Mouse (Mus musculus): ENCODE data around the gene Bbx. TPM values are rescaled to one million over a fixed set of nuclear protein-coding genes. Genes with fewer than 3 reads are reported as not detected.

Gene Bbx
- polyA plus RNA-seq, 1 experiment: 10.4 TPM

DNA sequence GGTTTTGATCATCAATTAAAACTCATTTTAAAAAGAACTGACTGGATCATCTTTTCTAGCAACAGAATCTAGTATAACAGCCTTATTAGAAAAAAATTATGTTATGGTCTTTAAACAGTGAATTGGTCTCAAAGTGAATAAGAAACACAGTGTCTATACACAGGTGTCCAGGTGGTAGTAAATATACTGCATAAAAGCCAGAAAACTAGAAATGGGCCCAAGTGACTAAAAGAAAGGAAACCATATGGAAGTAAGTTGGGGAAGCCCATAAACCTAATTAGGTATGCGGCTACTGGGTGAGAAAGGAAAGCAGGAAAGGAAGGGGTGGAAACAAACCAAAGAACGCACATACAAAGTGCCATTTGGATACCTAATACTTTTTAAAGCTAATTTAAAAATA lies 107.4 kb downstream of the Bbx start:
- H3K4me1 ChIP-seq (ENCODE audit: control insufficient read depth, insufficient read depth, low read length): no peaks in the 10 kb centered on the region
- no peak overlapping the region for H3K27ac ChIP-seq (ENCODE audit: insufficient read depth, low read length)
- no peak overlapping the region for H3K4me3 ChIP-seq (ENCODE audit: insufficient read depth, low read length)
- TF ChIP-seq POLR2A (IDR thresholded peaks at IDR 0.05; ENCODE audit: extremely low read depth, insufficient read depth, low read length): no peak
- no peak for TF ChIP-seq CTCF (IDR thresholded peaks at IDR 0.05; ENCODE audit: extremely low read depth, insufficient read depth, low read length)

DNA sequence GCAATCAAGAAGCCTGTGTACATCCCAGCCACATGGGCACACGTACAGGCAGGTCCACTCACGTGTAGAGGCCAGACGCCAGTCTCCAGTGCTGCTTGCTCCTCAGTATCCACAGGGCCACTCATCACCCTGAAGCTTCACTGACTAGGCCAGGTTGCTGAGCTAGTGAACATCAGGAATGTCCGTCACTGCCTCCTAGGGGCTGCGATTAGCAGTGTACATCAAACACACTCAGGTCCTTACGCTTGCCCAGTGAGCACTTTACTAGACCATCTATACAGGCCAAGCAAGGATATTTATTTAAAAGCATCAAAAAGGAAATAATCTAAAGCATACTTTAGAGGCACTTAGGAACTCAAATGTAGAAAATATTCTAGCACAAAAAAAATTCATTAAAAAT lies 107.9 kb downstream of the Bbx start:
- no peak overlapping the region for H3K4me3 ChIP-seq (ENCODE audit: insufficient read depth, low read length)
- no peaks in the 10 kb centered on the region for H3K4me1 ChIP-seq (ENCODE audit: control insufficient read depth, insufficient read depth, low read length)
- TF ChIP-seq CTCF (IDR thresholded peaks at IDR 0.05; ENCODE audit: extremely low read depth, insufficient read depth, low read length): no peak
- no peak for TF ChIP-seq POLR2A (IDR thresholded peaks at IDR 0.05; ENCODE audit: extremely low read depth, insufficient read depth, low read length)
- no peak overlapping the region for H3K27ac ChIP-seq (ENCODE audit: insufficient read depth, low read length)

- TF ChIP-seq CTCF (IDR thresholded peaks at IDR 0.05; ENCODE audit: extremely low read depth, insufficient read depth, low read length): no peak
- TF ChIP-seq POLR2A (IDR thresholded peaks at IDR 0.05; ENCODE audit: extremely low read depth, insufficient read depth, low read length): no peak
- Histone ChIP-seq H3K4me1 (ENCODE audit: control insufficient read depth, insufficient read depth, low read length) (no peaks in the 10 kb centered on the region), H3K4me3 (ENCODE audit: insufficient read depth, low read length) (no peak overlapping the region), H3K27ac (ENCODE audit: insufficient read depth, low read length) (no peak overlapping the region)
These were observed 110.8 kb downstream of the Bbx start for GRCm38 (mm10) chr16:50321368-50321767.

GRCm38 (mm10) chr16:50318255-50318654 lies 113.9 kb downstream of the Bbx start:
- no peak overlapping the region for H3K4me3 ChIP-seq (ENCODE audit: insufficient read depth, low read length)
- TF ChIP-seq CTCF (IDR thresholded peaks at IDR 0.05; ENCODE audit: extremely low read depth, insufficient read depth, low read length) (no peak), POLR2A (IDR thresholded peaks at IDR 0.05; ENCODE audit: extremely low read depth, insufficient read depth, low read length) (no peak)

DNA sequence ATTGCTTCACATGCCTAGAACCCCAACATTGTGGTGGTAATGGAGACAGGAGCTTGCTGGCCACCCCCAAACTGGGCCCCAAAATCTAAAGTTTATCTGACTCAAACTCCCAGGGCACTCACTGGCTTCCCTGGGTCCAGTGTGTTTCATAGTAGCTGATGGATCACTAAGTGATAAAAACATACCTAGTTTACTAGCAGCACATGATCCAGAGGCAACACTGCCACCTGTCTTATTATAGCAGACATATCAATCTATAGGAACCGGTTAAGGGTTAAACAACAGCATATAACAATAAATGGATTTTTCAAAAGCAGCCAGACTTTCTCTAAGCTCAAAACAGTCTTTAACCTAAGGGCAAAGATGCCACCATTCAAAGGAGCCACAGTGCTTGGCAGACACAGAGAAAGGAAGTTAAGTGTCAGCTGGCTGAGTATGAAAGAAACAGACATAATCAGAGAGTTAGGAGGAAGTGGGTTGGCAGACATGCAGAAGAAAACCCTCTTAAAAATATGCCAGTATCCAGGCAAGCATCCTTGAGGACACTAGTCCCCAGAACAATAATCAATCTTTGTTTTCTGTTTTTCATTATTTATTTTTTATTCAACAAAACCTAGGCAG lies 116.7 kb downstream of the Bbx start:
- Histone ChIP-seq H3K4me1 (ENCODE audit: control insufficient read depth, insufficient read depth, low read length) (no peaks in the 10 kb centered on the region; the same call in 1 of the 2 replicates), H3K27ac (ENCODE audit: insufficient read depth, low read length) (no peak overlapping the region), H3K4me3 (ENCODE audit: insufficient read depth, low read length) (no peak overlapping the region)
- TF ChIP-seq POLR2A (IDR thresholded peaks at IDR 0.05; ENCODE audit: extremely low read depth, insufficient read depth, low read length) (no peak), CTCF (IDR thresholded peaks at IDR 0.05; ENCODE audit: extremely low read depth, insufficient read depth, low read length) (no peak)

More at GRCm38 (mm10) chr16:50318255-50318654, 113.9 kb downstream of the Bbx start:
- no peak overlapping the region for H3K27ac ChIP-seq (ENCODE audit: insufficient read depth, low read length)
- no peaks in the 10 kb centered on the region; the same call in 1 of the 2 replicates for H3K4me1 ChIP-seq (ENCODE audit: control insufficient read depth, insufficient read depth, low read length)

GRCm38 (mm10) chr16:50311588-50311987 lies 120.6 kb downstream of the Bbx start:
- no peak for TF ChIP-seq CTCF (IDR thresholded peaks at IDR 0.05; ENCODE audit: extremely low read depth, insufficient read depth, low read length)
- TF ChIP-seq POLR2A (IDR thresholded peaks at IDR 0.05; ENCODE audit: extremely low read depth, insufficient read depth, low read length): no peak
- Histone ChIP-seq H3K4me3 (ENCODE audit: insufficient read depth, low read length) (no peak overlapping the region), H3K27ac (ENCODE audit: insufficient read depth, low read length) (no peak overlapping the region), H3K4me1 (ENCODE audit: control insufficient read depth, insufficient read depth, low read length) (peaks cover 3% of the 10 kb centered on the region; the same call in 1 of the 2 replicates)

DNA sequence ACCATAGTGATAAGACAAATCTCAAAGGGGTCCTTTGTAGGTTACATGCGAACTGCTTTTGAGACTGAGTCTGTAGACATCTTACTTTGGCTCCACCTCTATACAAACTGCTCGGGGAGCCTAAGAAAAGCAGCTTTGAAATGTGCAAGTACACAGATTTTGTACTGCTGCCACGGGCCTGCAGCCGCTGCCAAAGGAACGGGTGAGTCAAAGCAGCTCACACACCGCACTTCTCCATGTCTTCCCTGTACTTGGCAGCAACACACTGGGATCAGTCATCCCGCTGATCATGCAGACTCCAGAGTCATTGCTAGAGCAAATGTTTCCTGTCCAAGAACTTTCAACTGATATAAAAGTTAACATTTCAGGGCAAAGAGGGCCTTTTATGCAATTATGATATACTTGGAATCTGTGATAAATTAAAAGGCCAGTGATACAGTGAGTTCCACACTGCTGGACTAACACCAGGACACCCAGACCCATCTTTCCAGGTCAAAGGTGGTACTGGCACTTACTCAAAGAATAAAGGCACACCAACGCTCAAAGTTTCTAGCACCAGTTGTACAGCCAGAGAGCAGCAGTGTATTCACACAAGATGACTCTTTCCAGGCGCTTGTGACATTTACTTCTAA lies 122.7 kb downstream of the Bbx start:
- Histone ChIP-seq H3K4me3 (ENCODE audit: insufficient read depth, low read length) (no peak overlapping the region), H3K27ac (ENCODE audit: insufficient read depth, low read length) (no peak overlapping the region)

GRCm38 (mm10) chr16:50308256-50308655 lies 123.9 kb downstream of the Bbx start:
- no peak for TF ChIP-seq POLR2A (IDR thresholded peaks at IDR 0.05; ENCODE audit: extremely low read depth, insufficient read depth, low read length)
- no peak for TF ChIP-seq CTCF (IDR thresholded peaks at IDR 0.05; ENCODE audit: extremely low read depth, insufficient read depth, low read length)
- Histone ChIP-seq H3K4me3 (ENCODE audit: insufficient read depth, low read length) (no peak overlapping the region), H3K27ac (ENCODE audit: insufficient read depth, low read length) (no peak overlapping the region), H3K4me1 (ENCODE audit: control insufficient read depth, insufficient read depth, low read length) (peaks cover 3% of the 10 kb centered on the region; the same call in 1 of the 2 replicates)

More for the DNA sequence above, 122.7 kb downstream of the Bbx start:
- no peak for TF ChIP-seq CTCF (IDR thresholded peaks at IDR 0.05; ENCODE audit: extremely low read depth, insufficient read depth, low read length)
- TF ChIP-seq POLR2A (IDR thresholded peaks at IDR 0.05; ENCODE audit: extremely low read depth, insufficient read depth, low read length): no peak
- H3K4me1 ChIP-seq (ENCODE audit: control insufficient read depth, insufficient read depth, low read length): peaks cover 3% of the 10 kb centered on the region; the same call in 1 of the 2 replicates

DNA sequence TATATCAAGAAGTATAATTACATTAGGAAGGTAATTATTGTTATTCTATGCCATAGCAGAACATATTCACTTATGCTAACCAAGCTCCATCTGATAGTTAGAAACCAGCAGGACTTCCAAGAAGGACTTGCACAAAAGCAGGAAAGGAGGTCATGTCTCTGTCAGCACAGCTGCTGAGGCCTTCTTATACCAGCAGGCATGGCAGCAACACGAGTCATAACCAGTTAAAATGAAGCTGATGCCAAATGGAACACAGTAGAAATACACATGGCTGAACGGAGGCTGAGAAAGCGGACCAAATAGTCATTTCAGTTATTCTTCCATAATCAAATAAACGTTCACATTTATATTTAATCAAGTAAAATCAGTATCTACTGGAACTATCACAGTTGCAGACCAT lies 125.0 kb downstream of the Bbx start:
- peaks cover 3% of the 10 kb centered on the region; the same call in 1 of the 2 replicates for H3K4me1 ChIP-seq (ENCODE audit: control insufficient read depth, insufficient read depth, low read length)
- TF ChIP-seq POLR2A (IDR thresholded peaks at IDR 0.05; ENCODE audit: extremely low read depth, insufficient read depth, low read length) (no peak), CTCF (IDR thresholded peaks at IDR 0.05; ENCODE audit: extremely low read depth, insufficient read depth, low read length) (no peak)
- no peak overlapping the region for H3K27ac ChIP-seq (ENCODE audit: insufficient read depth, low read length)
- no peak overlapping the region for H3K4me3 ChIP-seq (ENCODE audit: insufficient read depth, low read length)

DNA sequence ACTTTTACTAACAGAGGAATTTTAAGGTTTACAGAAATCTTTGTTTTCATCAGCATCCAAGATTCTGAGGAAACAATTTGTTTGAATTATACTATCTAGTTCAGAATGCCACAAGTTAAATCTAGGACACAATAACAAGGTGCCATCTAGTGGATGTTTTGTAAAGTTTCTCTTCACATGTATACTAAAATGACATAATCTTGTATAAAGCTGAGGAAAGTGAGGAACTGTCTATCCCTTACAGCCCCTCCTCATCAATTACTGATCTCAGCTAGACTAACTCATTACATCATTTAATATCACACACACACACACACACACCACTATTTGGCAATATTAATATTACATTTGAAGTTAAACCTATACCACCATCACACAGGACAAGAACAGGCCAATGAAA lies 125.5 kb downstream of the Bbx start:
- H3K27ac ChIP-seq (ENCODE audit: insufficient read depth, low read length): no peak overlapping the region
- H3K4me3 ChIP-seq (ENCODE audit: insufficient read depth, low read length): no peak overlapping the region
- TF ChIP-seq CTCF (IDR thresholded peaks at IDR 0.05; ENCODE audit: extremely low read depth, insufficient read depth, low read length): no peak
- TF ChIP-seq POLR2A (IDR thresholded peaks at IDR 0.05; ENCODE audit: extremely low read depth, insufficient read depth, low read length): no peak
- H3K4me1 ChIP-seq (ENCODE audit: control insufficient read depth, insufficient read depth, low read length): peaks cover 3% of the 10 kb centered on the region; the same call in 1 of the 2 replicates
